Mouse (Mus musculus) fat pad, adult 2 months (tissue): Measurements from ENCODE around the gene Cacna1c.

Experiments
- DNase-seq: peaks from one replicate; pipeline ENCODE4 v3.0.0-alpha.2; 2011; ENCODE audit warnings: low read depth, low spot score; ENCODE audit errors: extremely low read depth

Cacna1c gene

DNA sequence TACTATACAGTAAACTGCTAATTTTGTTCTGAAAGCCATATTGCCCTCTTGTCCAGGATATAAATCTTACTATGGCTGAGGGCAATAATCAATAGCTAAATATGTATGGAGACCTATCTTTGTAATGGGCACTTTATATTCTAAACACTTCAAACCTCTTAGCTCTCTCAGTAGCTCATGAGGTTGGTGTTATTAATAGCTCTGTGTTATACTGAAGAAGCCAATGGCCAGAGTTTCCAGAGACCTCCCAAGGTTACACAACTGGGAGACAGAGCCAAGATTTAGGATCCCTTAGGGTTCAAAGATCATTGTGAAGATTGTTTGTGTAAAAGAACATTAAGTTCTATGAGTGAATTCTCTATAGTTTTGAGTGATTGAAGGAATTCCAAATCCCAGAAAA lies 30.5 kb downstream of the Cacna1c start:
- no peak for DNase-seq

DNA sequence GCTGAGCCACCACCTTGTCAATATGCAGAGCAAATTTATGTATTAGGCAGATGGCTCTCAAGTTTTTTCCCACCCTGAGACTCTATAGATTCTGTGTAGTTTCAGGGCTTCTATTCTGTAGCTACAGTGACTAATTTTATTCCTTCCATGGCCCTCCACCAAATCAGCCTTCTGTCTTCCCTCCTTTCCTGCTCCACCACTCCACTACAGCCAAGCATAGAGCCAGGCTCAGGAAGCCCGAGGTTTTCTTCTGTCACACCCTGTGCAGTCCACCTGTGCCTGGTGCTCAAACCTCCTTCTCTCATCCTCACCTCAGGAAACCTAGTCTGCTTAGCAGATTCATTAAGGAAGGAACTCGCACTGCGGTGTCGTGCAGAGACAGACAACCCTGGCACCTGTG lies 51.1 kb downstream of the Cacna1c start:
- no peak for DNase-seq

DNA sequence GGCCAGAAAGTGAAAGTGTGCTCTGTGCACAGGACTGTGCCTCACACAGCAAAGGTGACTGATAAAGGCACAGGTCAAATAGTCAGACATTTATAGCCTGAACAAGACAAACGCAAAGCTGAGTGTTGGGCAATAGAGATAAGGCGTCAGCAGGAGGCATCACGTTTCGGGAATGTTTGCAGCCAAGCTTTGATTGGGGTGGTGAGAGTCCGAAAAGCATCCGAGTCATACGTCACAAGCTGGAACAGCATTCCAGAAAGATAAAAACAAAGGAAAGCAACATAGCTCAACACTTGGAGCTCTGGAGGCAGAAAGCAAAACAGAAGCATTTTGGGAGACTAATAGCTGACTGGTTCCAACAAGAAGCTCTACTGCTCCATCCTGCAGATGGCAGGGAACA lies 56.7 kb downstream of the Cacna1c start:
- no peak for DNase-seq

DNA sequence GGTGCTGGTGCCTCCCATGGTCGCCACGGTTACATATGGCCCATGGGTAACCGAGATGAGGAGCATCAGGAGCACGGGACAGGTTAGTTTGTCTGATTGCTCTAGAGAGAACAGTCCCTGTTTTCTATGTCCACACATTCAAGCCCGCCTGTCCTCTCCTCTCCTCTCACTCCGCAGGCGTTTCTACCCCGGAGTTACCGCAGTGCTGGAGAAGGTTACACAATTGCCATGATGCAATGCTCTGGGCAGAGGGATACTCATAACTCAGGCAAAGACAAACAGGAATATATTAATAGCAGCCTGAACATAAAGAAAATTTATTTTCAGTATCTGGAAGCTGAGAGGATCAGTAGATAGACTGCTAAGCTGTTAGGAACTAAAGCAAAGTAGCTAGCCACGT lies 58.5 kb downstream of the Cacna1c start:
- DNase-seq: peak; percentile 8

DNA sequence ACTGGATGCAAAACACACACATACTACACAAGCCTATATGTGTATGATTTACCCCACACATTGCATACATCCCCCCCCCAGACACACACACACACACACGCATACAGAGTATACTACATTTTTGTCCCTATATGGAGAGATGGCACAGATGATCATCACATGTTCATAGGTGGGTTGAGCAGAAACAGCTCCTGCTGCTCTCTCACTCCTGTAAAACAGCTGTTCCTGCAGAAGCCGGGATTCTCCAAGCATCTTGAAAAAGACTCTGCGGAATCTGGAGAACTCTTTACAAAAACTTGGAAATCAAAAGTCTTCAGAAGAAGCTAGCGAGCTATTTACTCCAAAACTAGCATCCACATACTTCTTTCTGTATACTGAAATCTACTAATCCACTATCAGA lies 63.4 kb downstream of the Cacna1c start:
- DNase-seq: no peak

DNA sequence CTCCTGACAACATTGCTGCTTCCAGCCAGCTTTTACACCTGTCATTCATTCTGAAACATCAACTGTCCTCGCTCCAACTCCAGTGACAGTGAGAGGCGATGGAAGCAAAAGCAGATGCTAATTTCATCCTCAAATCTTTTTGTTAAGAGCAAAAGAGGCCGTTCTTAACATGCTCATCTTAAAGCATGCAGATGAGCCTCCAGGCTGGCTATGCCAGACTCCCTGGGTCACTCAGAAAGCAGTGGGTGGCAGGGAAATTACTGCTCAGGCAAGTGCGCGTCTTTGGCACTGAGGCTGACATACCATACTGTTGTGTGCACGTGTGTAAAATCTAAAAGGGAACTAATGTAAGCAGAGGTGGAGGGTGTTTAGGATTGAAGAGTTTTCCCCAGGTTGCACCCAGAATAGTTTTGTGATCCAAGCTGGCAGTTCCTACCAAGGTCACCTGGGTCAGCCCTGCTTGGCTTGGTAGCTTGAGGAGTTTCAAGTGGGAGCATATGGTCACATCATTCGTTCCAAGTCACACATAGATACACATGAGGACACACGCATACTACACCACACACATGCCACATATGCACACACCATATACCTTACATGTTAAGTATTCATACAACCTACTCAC lies 64.0 kb downstream of the Cacna1c start:
- no peak for DNase-seq

DNA sequence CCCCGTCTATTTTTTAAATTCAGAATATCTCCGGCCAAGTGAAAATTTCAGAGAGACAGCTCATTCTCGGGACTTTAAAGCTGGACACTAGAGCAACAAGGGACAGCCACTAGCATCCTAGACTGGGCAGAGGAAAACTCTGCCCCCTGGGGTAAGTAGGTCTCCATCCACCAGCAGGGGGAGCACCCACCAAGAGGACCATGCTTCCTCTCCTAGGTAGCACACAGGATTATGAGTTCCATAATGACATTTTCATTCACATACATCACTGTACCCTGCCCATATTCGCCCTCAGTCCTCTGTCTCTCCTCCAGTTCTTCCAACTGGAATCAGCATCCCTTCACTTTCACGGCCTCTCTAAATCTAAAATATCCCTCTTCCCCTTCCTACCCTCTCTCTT lies 66.6 kb downstream of the Cacna1c start:
- DNase-seq: no peak

DNA sequence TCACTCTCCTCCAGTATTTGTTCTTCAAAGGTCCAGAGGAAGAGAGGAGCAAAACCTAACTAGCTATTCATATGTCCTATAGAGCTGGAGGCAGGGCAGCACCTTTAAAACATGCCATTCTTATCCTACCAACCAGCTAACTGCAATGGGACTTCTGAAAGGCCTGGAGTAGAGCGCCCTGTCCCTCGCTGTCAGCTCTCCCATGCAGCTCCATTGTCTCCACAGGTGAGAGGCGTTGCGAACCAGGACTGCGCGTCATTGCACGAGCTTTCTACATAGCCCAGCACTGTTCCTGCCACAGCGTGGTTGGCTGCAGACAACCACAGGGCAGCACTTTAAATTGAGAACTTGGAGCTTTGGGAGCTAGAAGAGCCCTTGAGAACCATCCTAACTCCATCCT lies 67.7 kb downstream of the Cacna1c start:
- no peak for DNase-seq

DNA sequence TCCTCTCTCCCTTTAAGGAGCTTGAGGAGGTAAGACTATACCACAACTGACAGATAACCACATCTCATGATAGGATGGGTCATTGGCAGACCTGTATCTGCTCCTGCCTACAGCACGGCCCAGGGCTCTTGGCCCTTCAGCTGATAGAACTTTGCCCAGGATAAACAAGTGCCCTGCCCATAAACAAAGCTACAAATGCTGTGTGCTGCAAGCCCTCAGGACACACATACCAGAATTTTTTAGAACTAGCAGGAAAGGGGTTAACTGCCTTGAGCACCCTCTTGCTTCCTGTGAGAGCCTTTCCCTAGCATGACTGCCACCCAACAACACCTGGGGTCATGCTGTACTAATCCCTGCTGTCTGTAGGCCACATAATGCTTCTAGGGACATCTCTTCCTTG lies 68.1 kb downstream of the Cacna1c start:
- no peak for DNase-seq

DNA sequence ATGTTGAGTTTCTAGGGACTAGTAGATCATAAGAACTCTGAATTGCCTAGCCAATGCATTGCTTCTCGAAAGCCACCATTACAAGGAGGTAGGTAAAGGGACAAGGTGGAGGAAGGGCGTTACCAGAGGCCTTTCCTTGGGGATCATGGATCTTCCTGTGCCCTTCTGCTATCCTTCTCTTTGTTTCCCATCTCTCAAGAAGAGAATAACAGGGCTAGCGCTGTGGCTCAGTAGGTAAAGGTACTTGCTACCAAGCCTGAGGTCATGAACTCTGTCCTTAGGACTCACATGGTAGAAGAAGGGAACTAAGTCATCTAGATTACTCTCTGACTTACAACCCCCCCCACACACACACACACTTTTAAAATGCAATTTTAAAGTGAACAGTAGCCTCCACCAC lies 69.2 kb downstream of the Cacna1c start:
- no peak for DNase-seq

DNA sequence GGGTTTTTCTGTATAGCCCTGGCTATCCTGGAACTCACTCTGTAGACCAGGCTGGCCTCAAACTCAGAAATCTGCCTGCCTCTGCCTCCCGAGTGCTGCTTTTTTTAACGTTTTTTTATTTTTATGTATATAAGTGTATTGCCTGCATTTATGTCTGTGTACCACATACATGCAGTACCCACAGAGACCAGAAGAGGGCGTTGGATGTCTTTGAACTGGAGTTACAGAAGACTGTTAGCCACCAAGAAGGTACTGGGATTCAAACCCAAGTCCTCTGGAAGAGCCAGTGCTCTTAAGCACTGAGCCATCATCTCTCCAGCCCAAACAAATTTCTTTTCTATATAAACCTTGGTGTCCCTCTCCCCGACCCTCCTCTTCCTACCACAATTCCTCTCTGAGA lies 77.8 kb downstream of the Cacna1c start:
- DNase-seq: no peak

DNA sequence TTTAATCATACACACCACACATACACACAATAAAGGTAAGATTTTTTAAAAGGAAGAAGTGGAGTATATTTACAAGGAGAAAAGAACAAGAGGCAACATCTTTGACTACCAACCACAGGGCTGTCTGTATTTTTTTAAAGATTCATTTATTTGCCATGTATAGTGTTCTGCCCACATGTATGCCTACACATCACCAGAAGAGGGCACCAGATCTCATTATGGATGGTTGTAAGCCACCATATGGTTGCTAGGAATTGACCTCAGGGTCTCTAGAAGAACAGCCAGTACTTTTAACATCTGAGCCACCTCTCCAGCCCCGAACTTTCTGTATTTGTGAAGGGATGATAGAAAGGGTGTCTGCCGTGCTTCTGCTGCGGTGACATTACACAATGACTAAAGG lies 79.9 kb downstream of the Cacna1c start:
- DNase-seq: no peak

DNA sequence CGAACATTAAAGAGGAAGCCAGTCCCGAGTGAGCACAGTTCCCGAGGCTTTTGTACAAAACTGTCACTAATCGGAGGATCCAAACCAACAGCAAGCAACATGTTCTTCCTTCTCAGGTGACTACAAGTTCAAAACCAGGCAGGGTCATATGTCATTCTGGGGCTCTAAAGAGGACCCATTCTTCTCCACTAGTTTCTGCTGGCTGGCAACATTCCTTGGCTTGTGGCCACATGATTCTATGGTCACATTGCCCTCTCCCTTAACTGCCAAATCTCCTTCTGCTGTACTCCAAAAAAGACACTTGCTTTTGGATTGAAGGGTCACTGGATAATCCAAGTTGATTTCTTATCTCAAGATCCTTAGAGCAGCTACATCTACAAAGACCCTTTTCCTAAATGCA lies 82.9 kb downstream of the Cacna1c start:
- no peak for DNase-seq

DNA sequence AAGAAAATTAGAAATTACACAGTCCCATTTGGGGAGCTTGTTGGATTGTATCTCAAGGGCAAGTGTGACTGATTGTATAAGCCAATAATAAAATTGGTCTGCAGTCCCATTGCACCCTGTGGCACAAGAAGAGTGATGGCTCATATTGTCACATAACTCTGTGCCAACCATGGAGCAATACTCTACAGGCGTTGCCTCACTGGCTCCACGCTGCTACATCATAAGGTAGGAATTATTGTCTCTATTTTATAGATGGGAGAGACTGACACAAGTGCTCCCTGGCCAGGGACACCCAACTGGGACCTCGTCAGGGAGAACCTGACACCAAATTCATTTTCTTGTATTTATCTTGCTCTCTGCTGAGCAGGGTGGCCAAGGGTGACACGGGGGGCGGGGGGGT lies 85.8 kb downstream of the Cacna1c start:
- peak; percentile 26 for DNase-seq

DNA sequence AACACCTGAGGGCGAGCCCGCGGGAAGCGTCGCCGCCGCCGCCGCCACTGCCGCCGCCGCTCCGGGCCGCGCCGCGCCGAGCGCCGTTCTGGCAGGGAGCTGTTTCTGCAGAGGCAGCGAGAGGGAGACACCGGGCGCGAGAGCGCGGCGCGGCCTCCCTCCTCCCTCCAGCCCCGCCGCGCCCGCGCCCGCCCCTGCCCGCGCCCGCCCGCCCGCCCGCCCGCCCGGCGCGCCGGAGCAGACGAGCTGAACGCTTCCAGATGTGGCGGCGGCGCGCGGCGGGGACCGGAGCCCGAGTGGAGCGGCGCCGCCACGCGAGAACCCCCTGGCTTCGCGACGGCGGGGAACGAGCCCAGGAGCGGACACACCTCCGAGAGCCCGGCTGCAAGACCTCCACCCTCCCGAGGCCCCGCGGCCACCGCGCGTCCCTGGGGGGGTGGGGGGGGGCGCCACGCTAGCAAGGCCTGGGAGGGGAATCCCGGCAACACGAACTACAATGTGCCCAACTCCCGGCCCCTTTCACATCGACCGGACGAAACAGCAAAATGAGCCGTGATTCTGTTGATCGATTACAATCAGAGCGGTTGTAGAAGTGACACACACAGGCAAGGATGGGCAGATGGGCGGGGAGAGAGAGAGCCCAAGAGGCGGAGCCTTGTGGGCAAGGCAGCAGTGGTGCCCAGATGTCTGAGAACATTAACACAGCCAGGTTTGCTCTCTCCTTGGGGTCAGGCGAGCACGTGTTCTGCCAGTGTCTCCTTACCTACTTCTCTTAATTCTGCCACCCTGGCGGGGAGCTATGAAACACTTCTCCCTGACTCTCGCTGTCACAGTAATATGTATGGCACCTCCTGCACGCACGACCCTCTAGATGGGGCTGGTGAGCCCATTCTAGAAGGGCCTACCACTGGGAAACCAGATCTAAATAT lies 87.5 kb downstream of the Cacna1c start:
- no peak for DNase-seq

DNA sequence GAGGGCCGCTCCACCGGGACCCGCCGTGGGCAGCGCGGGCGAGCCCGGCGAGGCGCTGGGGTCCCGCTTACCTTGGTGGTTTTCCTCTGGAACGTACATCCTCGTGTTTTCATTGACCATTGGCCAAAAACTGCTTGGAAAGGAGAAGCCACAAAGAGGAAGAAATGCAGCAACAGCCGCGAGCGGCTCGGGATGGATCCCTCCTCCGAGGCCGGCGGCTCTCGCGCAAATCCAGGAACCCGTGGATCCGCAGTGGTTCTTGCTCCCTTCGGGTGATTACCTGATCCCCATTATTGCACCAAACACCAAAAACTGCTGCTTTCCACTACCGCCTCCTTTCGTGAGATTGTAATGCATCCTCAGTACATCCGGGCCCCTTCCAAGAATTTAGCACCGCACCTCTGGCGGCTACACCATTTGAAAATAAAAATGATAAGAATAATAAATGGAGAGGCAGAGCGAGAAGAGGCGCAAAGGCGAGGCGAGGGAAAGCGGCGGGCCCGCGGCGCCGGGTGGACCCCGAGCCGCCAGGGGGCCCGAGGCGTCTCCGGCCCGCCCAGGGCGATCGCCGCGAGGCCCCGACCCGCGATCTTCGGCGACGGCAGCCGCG lies 88.3 kb downstream of the Cacna1c start:
- DNase-seq: no peak

DNA sequence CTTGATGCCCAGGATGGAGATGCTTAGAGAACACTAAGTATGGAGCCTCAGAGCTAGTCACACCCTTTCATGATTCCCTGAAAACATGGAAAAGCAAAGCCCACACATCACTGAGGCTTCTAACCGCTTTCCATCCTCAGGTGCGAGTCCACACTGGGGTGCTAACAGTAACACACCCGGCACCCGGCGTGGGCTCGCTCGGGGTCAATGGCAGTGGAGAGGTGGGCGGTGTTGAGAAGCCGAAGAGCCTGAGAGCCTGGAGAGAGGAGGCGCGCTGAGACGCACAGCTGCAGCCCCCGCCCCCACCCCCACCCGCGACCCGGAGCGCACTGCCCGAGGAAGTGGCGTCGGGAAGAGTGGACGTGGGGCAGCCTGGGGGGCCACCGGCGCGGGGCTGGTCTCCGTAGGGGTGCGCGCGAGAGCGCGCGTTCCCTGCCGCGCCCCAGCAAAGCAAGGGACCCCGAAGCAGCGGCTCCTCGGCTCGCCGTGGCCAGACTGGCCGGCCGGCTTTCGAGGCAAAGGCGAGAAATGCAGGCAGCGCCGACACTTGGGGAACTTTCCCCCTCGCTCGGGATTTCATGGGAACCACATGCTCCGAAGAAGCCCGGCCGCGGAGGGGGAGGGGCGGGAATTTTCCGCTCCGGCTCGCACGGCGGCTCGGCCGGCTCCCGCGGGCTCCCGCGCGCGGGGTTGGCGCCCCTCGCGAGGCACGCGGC lies 88.9 kb downstream of the Cacna1c start:
- DNase-seq: no peak

DNA sequence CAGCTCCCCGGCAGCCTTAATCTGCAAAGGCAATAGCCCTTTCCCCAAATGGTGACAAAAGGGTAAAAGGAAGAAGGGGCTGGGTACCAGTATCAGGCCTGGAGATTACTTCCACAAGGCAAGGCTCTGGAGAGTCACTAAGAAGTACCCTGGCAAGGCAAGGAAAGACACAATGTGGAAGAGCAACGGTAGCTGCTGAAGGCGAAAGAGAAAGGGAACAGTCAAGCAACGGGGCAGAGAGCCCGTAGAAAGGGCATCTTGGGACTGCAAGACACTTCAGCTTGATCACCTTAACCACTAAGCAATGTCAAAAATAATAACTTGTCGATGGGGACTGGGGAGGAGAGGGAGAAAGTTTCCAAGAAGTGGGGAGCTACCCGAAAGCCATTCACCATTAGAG lies 89.5 kb downstream of the Cacna1c start:
- DNase-seq: no peak

DNA sequence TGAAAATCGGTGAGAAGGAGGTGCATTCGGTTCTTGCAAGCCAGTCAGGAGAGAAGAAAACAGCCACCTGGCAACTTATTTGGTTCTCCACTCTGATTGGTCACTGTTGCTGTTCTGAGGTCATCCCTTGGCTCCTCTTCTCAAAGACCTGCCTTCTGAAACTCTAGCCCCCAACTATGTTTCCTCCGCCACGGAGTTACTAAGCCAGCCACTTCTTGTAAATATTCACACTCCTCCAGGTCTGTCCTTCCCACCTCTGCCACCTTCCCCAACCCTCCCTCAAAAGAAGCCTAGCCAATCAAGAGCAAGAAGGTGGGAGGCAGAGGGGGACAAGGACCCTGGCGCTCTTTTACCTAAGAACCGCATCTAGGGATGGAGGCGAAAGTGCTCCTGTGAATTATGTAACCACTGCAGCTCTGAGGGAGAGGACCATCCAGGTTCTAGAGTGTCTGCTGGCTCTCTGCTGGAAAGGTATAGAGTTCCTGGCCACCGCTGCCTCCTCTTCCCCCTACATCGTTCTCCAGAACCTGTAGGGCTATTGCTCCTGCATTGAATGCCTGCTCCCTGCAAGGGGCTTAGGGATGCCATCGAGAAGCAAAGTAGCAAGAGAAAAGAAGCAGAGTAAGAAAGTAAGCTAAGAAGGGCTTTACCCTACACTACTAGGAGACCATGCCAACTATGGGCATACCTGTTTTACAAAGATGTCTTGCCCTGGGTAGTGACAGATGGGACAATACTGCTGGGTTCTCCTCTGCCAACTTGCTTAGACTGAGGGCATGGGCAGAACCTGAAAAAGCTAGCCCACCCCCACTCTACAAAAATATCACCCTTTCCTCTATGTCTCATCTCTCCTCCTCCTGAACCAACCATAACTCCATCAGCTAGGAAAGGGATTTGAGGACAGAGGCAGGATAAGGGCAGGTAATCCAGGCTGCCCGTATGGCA lies 90.3 kb downstream of the Cacna1c start:
- no peak for DNase-seq

DNA sequence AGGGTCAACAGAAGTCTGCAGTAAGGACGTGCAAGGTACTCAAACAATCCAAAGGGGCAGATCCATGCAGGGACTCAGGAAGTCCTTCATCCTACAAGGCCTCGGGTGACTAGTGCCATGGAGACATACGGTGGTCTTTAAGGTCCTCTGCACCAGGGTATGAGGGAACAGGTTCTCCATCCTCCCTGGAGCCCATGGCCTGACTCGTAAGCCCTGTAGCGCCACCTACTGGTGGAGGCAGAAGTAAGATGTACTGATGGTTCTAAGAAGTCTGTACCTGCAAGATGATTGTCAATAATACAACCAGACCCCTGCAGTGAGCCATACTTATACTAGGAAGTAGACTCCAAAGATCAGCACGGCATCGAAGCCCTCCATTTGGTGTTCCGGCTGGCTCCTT lies 92.0 kb downstream of the Cacna1c start:
- no peak for DNase-seq
